Mouse (Mus musculus): Measurements from ENCODE around the gene Bcam. TPM values are rescaled to one million over a fixed set of nuclear protein-coding genes. Genes with fewer than 3 reads are reported as not detected.

Bcam gene
- polyA plus RNA-seq, 1 experiment from 2014 or later: 59.7 TPM

DNA sequence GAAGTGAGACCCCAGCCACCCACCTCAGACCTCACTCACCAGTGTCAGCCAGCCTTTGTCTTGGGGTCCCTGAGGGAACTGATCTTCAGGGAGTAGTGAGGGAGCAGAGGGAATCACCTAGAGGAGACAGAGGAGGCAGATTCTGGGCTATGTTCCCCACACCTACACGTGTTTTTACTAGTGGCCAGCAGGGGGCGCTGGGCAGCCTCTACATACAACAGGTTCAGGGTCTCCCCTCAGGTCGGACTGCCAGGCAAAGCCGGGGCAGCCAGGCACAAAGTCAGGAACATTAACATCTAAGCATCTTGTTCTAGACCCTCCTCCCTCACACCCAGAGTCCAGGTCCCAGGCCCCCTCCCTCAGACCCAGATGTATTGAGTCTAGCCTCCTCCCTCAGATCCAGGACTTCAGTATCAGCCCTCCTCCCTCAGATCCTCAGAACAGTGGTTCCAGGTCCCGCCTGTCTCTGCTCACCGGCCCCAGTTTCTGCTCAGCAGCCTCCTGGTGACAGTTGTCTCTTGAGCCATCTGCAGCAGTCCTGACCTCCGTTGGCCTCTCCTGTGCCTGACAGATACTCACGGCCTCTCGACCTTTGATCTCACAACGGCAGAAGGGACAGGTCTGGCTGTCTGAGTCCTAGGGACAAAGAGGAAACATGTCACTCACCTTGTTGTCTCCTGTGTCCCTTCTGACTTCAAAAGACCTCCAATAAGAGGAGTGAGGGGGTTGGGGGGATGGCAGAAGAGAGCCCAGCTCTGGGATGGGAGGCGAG, 14.1 kb upstream of the Bcam start:
- peaks cover 15% of the 10 kb centered on the region for H3K27me3 ChIP-seq
- 0 out of 2 replicates have a peak, but pooled peaks cover 1% of the 10 kb centered on the region for H3K9me3 ChIP-seq
- no peak overlapping the region for H3K27ac ChIP-seq
- H3K4me3 ChIP-seq (replicated peaks): no peak overlapping the region
- ATAC-seq (ENCODE audit: insufficient number of reproducible peaks, insufficient read depth, low FRiP score, low TSS enrichment, low read depth): no peak
- 22% methylated on average over 11 of the region's 11 CpGs for WGBS
- no peak overlapping the region for H3K9ac ChIP-seq (replicated peaks)
- no peaks in the 10 kb centered on the region for H3K36me3 ChIP-seq
- no peak overlapping the region for H3K4me2 ChIP-seq
- no peaks in the 10 kb centered on the region; the same call in 1 of the 2 replicates for H3K4me1 ChIP-seq (replicated peaks)

DNA sequence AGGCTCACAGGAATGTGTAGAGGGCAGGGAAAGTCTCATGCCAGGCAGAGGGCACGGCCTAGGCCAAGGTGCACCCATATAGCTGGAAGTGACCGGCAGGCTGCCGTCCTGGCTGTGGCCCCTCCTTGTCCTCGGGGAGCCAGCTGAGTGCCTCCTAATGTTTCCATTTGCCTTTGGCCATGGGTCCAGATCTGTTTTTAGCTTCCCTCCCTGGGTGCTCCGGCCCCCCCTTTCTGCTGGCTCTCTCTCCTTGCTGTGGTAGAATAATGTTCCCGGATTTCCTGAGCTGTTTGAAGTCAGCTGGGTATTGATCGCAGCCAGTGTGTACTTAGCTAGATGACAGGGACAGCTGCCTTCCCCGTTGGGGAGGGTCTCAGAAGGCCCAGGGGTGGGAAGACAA, 12.8 kb upstream of the Bcam start:
- Histone ChIP-seq H3K9ac (replicated peaks) (no peak overlapping the region), H3K9me3 (0 out of 2 replicates have a peak, but pooled peaks cover 5% of the 10 kb centered on the region), H3K36me3 (no peaks in the 10 kb centered on the region), H3K4me2 (no peak overlapping the region), H3K27me3 (peaks cover 8% of the 10 kb centered on the region), H3K4me3 (replicated peaks) (no peak overlapping the region), H3K4me1 (replicated peaks) (no peaks in the 10 kb centered on the region; the same call in 1 of the 2 replicates), H3K27ac (no peak overlapping the region)
- no peak for ATAC-seq (ENCODE audit: insufficient number of reproducible peaks, insufficient read depth, low FRiP score, low TSS enrichment, low read depth)
- whole genome bisulfite sequencing: 73% methylated on average over 8 of the region's 8 CpGs

DNA sequence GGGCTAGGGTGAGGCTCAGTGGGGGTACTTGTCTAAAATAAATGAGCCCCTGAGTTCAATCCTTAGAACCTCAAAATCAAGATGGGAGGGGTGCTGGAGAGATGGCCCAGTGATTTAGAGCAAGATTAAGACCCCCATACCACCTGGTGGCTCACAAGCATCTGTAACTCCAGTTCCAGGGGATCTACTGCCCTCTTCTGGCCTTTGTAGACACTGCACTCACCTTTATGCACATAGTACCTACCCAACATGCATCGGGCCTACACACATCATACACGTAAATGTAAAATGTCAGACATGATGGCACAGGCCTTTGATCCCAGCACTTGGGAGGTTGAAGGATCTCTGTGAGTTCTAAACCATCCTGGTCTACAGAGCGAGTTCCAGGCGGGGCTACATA, 11.8 kb upstream of the Bcam start:
- H3K27ac ChIP-seq: no peak overlapping the region
- WGBS: 86% methylated on average over 4 of the region's 4 CpGs
- H3K4me2 ChIP-seq: no peak overlapping the region
- peaks cover 6% of the 10 kb centered on the region; the same call in 1 of the 2 replicates for H3K27me3 ChIP-seq
- H3K9ac ChIP-seq (replicated peaks): no peak overlapping the region
- 0 out of 2 replicates have a peak, but pooled peaks cover 5% of the 10 kb centered on the region for H3K9me3 ChIP-seq
- no peak overlapping the region for H3K4me3 ChIP-seq (replicated peaks)
- ATAC-seq (ENCODE audit: insufficient number of reproducible peaks, insufficient read depth, low FRiP score, low TSS enrichment, low read depth): no peak
- H3K36me3 ChIP-seq: no peaks in the 10 kb centered on the region
- no peaks in the 10 kb centered on the region; the same call in 1 of the 2 replicates for H3K4me1 ChIP-seq (replicated peaks)

DNA sequence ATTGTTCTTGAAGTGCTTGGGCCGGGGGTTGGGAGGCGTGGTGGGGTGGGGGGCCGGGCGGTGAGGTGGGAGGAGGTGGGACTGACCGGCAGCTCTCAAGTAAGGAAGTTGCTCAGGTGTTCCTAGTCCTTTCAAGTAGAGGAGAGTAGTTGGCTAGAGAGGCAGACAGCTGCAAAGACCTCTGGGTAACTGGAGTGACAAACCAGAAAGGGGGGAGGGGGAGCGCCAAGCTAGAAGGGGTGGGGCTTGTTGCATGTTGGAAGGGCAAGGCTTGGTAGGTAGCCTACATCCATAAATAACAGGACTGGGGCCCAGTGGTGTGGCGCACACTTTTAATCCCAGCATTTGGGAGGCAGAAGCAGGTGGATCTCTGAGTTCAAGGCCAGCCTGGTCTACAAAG, 10.9 kb upstream of the Bcam start:
- Histone ChIP-seq H3K27ac (no peak overlapping the region), H3K36me3 (no peaks in the 10 kb centered on the region), H3K4me3 (replicated peaks) (no peak overlapping the region), H3K27me3 (peaks cover 6% of the 10 kb centered on the region; the same call in 1 of the 2 replicates), H3K9me3 (peaks cover 5% of the 10 kb centered on the region; the same call in 1 of the 2 replicates), H3K4me2 (no peak overlapping the region), H3K4me1 (replicated peaks) (no peaks in the 10 kb centered on the region; the same call in 1 of the 2 replicates), H3K9ac (replicated peaks) (no peak overlapping the region)
- no peak for ATAC-seq (ENCODE audit: insufficient number of reproducible peaks, insufficient read depth, low FRiP score, low TSS enrichment, low read depth)
- WGBS: 89% methylated on average over 7 of the region's 7 CpGs

DNA sequence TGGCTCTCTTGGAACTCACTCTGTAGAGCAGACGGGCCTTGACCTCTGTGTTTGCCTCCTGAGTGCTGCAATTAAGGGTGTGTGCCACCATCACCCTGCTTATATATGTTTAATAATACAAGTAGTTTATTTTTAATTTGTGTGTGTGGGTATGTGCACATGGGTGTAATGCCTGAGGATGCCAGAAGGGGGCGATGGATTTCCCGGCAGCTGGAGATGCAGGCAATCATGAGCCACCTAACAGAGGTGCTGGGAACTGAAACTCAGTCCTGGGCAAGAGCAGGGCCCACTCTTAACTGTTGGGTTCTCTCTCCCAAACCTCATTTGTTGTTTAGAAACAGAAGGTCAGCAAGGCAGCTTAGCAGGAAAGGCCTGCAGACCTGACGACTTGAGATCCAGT, 9.1 kb upstream of the Bcam start:
- H3K9ac ChIP-seq (replicated peaks): no peak overlapping the region
- peaks cover 1% of the 10 kb centered on the region; the same call in 1 of the 2 replicates for H3K27me3 ChIP-seq
- no peaks in the 10 kb centered on the region for H3K4me1 ChIP-seq (replicated peaks)
- 77% methylated on average over 4 of the region's 4 CpGs for WGBS
- no peak overlapping the region for H3K27ac ChIP-seq
- no peaks in the 10 kb centered on the region for H3K36me3 ChIP-seq
- H3K9me3 ChIP-seq: peaks cover 5% of the 10 kb centered on the region; the same call in 1 of the 2 replicates
- ATAC-seq (ENCODE audit: insufficient number of reproducible peaks, insufficient read depth, low FRiP score, low TSS enrichment, low read depth): no peak
- no peak overlapping the region for H3K4me3 ChIP-seq (replicated peaks)
- no peak overlapping the region for H3K4me2 ChIP-seq

DNA sequence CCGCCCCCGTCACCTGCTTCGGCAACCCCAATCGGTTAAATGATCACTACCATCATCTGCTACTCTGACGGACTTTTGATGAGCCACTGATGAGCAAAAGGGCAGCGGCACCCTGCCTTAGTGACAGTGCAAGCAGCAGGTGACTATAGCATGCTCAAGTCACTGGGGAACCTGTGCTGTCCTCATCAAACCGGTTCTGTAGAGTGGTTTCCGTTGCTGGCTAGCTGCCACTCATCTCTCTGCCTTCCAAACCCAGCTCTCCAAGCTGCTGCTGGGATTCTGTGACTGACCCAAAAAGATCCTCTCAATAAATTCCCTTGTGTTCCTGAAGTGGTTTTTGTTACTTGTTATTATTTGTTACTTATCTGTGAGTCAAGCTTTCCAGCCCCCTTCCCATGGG, 7.8 kb upstream of the Bcam start:
- Histone ChIP-seq H3K36me3 (no peaks in the 10 kb centered on the region), H3K4me2 (no peak overlapping the region), H3K27ac (no peak overlapping the region), H3K27me3 (no peaks in the 10 kb centered on the region), H3K9me3 (peaks cover 5% of the 10 kb centered on the region; the same call in 1 of the 2 replicates), H3K4me3 (replicated peaks) (no peak overlapping the region), H3K4me1 (replicated peaks) (no peaks in the 10 kb centered on the region), H3K9ac (replicated peaks) (no peak overlapping the region)
- ATAC-seq (ENCODE audit: insufficient number of reproducible peaks, insufficient read depth, low FRiP score, low TSS enrichment, low read depth): no peak
- WGBS: 88% methylated on average over 8 of the region's 8 CpGs

DNA sequence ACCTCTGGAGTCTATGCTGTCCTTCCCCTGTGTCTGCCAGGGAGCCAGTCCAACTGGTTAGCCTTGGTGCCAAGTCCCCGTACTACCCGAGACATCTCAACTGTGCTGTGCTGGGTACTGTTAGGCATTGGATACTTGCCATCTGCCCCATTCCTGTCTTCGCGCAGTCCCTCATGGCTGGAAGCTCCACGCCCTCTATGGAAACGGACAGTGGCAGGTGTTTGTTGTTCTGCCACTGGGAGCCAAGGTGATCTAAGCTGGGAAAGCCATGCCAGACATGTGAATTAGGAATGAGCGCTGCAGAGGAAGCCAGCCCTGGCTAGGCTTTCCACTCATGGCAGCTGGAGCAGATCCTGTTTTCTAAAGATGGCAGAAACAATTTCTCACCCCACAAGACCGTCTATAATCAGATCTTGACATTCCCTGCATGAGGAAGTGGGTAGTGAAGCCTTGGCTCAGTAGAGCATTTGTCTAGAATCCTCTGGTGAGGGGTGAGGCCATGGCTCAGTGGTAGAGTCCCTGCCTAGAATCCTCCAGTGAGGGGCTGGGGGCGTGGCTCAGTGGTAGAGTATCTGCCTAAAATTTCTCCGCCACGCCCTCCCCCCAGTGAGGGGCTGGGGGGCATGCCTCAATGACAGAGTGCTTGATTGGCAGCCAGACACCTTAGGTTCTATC, 6.4 kb upstream of the Bcam start:
- Histone ChIP-seq H3K27me3 (no peaks in the 10 kb centered on the region), H3K4me1 (replicated peaks) (no peaks in the 10 kb centered on the region), H3K36me3 (no peaks in the 10 kb centered on the region), H3K27ac (no peak overlapping the region), H3K4me2 (no peak overlapping the region), H3K9ac (replicated peaks) (no peak overlapping the region), H3K9me3 (peaks cover 5% of the 10 kb centered on the region; the same call in 1 of the 2 replicates), H3K4me3 (replicated peaks) (no peak overlapping the region)
- no peak for ATAC-seq (ENCODE audit: insufficient number of reproducible peaks, insufficient read depth, low FRiP score, low TSS enrichment, low read depth)
- WGBS: 89% methylated on average over 11 of the region's 11 CpGs

DNA sequence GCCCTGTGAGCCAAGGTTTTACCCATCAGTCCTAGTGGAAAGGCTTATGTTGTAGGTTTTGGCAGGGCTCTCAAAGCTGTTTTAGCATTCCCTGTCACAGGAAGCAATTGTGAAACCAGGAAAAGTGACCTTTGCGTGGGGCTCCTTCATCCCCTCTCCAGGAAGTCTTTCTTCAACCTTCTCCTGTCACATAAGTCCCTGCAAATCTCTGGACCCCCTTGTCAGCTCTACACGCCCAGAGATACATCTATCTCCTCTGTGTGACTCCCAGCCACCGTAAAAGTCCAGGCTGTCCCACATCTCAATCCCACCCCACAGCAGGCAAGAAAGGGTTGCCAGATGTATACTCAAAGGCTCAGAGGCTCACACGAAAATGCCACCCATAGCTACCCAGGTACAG, 866 bp upstream of the Bcam start:
- peak overlapping the region; percentile 82 for H3K4me2 ChIP-seq

DNA sequence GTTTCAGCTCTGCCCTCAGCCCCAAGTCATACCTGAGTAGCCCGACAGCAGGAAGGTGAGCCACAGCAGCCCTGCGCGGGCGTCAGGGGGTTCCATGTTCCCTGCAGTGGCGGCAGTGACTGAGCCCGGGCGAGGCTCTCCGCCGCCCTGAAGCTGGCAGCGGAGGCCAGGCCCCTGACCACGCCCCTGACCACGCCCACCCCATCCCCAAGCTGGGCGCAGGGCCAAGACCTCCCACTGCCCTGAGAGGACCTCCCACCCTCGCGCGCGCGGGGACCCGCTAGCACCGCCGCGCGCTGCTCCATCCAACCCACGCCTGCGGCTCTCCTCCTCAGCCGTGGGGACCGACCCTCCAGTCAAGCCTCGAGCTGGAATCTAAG, 451 bp downstream of the Bcam start:
- Histone ChIP-seq H3K27ac (no peak overlapping the region; the same call in 1 of the 2 replicates), H3K4me3 (replicated peaks) (peak overlapping the region; percentile 50), H3K27me3 (peaks cover 36% of the 10 kb centered on the region), H3K9ac (replicated peaks) (peak overlapping the region; percentile 71), H3K4me2 (peak overlapping the region; percentile 82), H3K4me1 (replicated peaks) (peaks cover 32% of the 10 kb centered on the region), H3K36me3 (0 out of 2 replicates have a peak, but pooled peaks cover 3% of the 10 kb centered on the region), H3K9me3 (no peaks in the 10 kb centered on the region)
- under 1% methylated on average over 28 of the region's 28 CpGs for WGBS
- ATAC-seq (ENCODE audit: insufficient number of reproducible peaks, insufficient read depth, low FRiP score, low TSS enrichment, low read depth): peak; percentile 75

More for the DNA sequence above, 866 bp upstream of the Bcam start:
- no peak for ATAC-seq (ENCODE audit: insufficient number of reproducible peaks, insufficient read depth, low FRiP score, low TSS enrichment, low read depth)
- Histone ChIP-seq H3K36me3 (no peaks in the 10 kb centered on the region), H3K9me3 (no peaks in the 10 kb centered on the region), H3K4me3 (replicated peaks) (no peak overlapping the region), H3K9ac (replicated peaks) (no peak overlapping the region), H3K4me1 (replicated peaks) (peaks cover 32% of the 10 kb centered on the region), H3K27me3 (peaks cover 36% of the 10 kb centered on the region), H3K27ac (peak overlapping the region; percentile 47; the same call in 1 of the 2 replicates)
- 45% methylated on average over 4 of the region's 4 CpGs for WGBS

DNA sequence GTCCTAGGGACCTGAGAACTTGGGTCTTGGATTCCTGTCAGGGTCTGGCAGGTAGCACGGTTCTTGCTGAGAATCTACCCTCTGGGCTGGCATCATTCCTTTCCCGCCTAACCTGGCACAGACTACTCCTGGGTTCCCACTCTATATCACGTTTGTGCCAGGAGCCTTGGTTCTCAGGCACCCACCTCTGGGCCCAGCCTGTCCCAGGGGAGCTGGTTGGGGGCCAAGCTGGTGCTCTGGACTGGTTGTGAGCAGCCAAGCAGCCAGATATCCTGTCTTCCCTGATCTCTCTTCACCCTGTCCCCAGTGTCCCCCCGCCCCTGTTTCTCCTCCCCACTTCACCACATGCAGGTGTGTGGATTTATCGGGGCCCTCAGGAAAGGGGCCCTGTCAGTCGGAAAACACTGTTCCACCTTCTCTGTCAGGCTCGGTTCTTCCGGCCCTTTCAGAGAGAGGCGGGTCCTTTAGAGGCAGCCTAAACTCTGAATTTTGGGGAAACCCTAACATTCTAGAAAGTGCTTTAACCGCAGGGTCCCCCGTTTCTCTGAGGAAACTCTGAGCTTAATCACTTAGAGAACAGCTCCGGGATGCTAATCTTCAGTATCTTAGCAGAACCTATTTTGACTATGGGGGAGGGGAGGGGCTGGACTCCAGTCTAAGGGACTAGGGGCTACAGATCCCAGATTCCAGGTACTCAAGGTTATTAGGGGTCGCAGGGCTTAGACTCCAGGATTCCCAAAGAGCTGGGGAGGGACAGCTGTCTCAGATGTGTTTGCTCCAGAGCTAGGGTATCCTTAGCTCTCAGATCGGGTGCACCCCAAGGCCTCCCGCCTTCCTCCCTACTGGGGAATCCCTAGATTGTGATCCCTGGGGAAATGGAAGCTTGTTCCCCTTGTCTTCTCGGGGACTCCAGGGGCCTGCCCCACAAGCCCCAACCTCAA, 1.1 kb downstream of the Bcam start:
- peaks cover 32% of the 10 kb centered on the region for H3K4me1 ChIP-seq (replicated peaks)
- H3K36me3 ChIP-seq: 0 out of 2 replicates have a peak, but pooled peaks cover 3% of the 10 kb centered on the region
- 15% methylated on average over 16 of the region's 16 CpGs for WGBS
- ATAC-seq (ENCODE audit: insufficient number of reproducible peaks, insufficient read depth, low FRiP score, low TSS enrichment, low read depth): no peak
- H3K27ac ChIP-seq: peak overlapping the region; percentile 50
- H3K9ac ChIP-seq (replicated peaks): peak overlapping the region; percentile 71
- H3K9me3 ChIP-seq: no peaks in the 10 kb centered on the region
- H3K4me3 ChIP-seq (replicated peaks): peak overlapping the region; percentile 50
- H3K27me3 ChIP-seq: peaks cover 36% of the 10 kb centered on the region
- H3K4me2 ChIP-seq: peak overlapping the region; percentile 82

Measured in limb, embryonic 12.5 days (tissue).